Mouse (Mus musculus): ENCODE data around the gene Yjefn3. TPM values are rescaled to one million over a fixed set of nuclear protein-coding genes. Genes with fewer than 3 reads are reported as not detected.

Yjefn3 gene
- polyA plus RNA-seq, 1 experiment from 2014 or later = 8.7 TPM

- no peaks in the 10 kb centered on the region for H3K27me3 ChIP-seq (ENCODE audit: control insufficient read depth, insufficient read depth, low read length)
- peak; percentile 2; the same call in 1 of the 2 replicates for ATAC-seq (replicated peaks; ENCODE audit: extremely low read depth, insufficient read depth, low FRiP score)
- no peaks in the 10 kb centered on the region for H3K9me3 ChIP-seq (replicated peaks; ENCODE audit: control insufficient read depth, low read length)
- H3K36me3 ChIP-seq (ENCODE audit: control insufficient read depth, insufficient read depth) = no peaks in the 10 kb centered on the region; the same call in 1 of the 2 replicates
- peak overlapping the region; percentile 87 for H3K27ac ChIP-seq (ENCODE audit: low read length)
- WGBS = 14% methylated on average over 12 of the region's 12 CpGs
- peak overlapping the region; percentile 84 for H3K4me2 ChIP-seq (ENCODE audit: low read depth, low read length)
- peak overlapping the region; percentile 79 for H3K4me3 ChIP-seq (ENCODE audit: low read length)
- peak overlapping the region; percentile 82 for H3K9ac ChIP-seq (ENCODE audit: low read length)
- peaks cover 42% of the 10 kb centered on the region for H3K4me1 ChIP-seq (ENCODE audit: control insufficient read depth, insufficient read depth, low read length)
Observed at GRCm38 (mm10) chr8:69900895-69901451, 1.5 kb downstream of the Yjefn3 start.

DNA sequence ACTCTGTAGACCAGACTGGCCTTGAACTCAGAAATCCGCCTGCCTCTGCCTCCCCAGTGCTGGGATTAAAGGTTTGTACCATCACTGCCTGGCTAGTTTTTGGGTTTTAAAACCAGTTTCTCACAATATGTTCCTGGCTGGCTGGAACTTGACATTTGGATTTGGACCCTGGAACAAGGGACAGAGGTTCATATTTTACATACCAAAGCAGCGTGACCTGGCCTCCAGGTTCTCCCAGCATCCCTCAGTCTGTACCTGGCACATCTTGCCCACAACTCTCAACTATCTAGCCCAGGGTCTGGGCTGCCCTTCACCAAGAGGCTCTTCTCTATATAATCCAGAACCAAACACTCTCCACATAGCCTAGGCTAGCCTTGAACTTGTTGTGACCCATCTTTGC, 2.6 kb downstream of the Yjefn3 start:
- H3K4me3 ChIP-seq (ENCODE audit: low read length) = no peak overlapping the region

GRCm38 (mm10) chr8:69897857-69898256, 4.7 kb downstream of the Yjefn3 start:
- H3K9me3 ChIP-seq (replicated peaks; ENCODE audit: control insufficient read depth, low read length) = no peaks in the 10 kb centered on the region
- peaks cover 8% of the 10 kb centered on the region for H3K36me3 ChIP-seq (ENCODE audit: control insufficient read depth, insufficient read depth)
- H3K27ac ChIP-seq (ENCODE audit: low read length) = no peak overlapping the region
- H3K27me3 ChIP-seq (ENCODE audit: control insufficient read depth, insufficient read depth, low read length) = no peaks in the 10 kb centered on the region
- no peak overlapping the region for H3K4me3 ChIP-seq (ENCODE audit: low read length)
- 0 out of 2 replicates have a peak overlapping the region, but pooled peaks have one; percentile 19 for H3K9ac ChIP-seq (ENCODE audit: low read length)
- no peak overlapping the region for H3K4me2 ChIP-seq (ENCODE audit: low read depth, low read length)
- H3K4me1 ChIP-seq (ENCODE audit: control insufficient read depth, insufficient read depth, low read length) = peaks cover 44% of the 10 kb centered on the region
- ATAC-seq (replicated peaks; ENCODE audit: extremely low read depth, insufficient read depth, low FRiP score) = no peak
- WGBS = 78% methylated on average over 6 of the region's 6 CpGs

More for the DNA sequence above, 2.6 kb downstream of the Yjefn3 start:
- no peaks in the 10 kb centered on the region for H3K27me3 ChIP-seq (ENCODE audit: control insufficient read depth, insufficient read depth, low read length)
- H3K9me3 ChIP-seq (replicated peaks; ENCODE audit: control insufficient read depth, low read length) = no peaks in the 10 kb centered on the region
- whole genome bisulfite sequencing = 79% methylated on average over 2 of the region's 2 CpGs
- no peaks in the 10 kb centered on the region; the same call in 1 of the 2 replicates for H3K36me3 ChIP-seq (ENCODE audit: control insufficient read depth, insufficient read depth)
- no peak overlapping the region for H3K9ac ChIP-seq (ENCODE audit: low read length)
- peaks cover 46% of the 10 kb centered on the region for H3K4me1 ChIP-seq (ENCODE audit: control insufficient read depth, insufficient read depth, low read length)
- ATAC-seq (replicated peaks; ENCODE audit: extremely low read depth, insufficient read depth, low FRiP score) = no peak
- H3K4me2 ChIP-seq (ENCODE audit: low read depth, low read length) = peak overlapping the region; percentile 84
- no peak overlapping the region for H3K27ac ChIP-seq (ENCODE audit: low read length)

- WGBS = 63% methylated on average over 4 of the region's 4 CpGs
- Histone ChIP-seq H3K36me3 (ENCODE audit: control insufficient read depth, insufficient read depth) (peaks cover 8% of the 10 kb centered on the region), H3K4me1 (ENCODE audit: control insufficient read depth, insufficient read depth, low read length) (peaks cover 32% of the 10 kb centered on the region), H3K27me3 (ENCODE audit: control insufficient read depth, insufficient read depth, low read length) (no peaks in the 10 kb centered on the region), H3K4me2 (ENCODE audit: low read depth, low read length) (no peak overlapping the region), H3K9ac (ENCODE audit: low read length) (no peak overlapping the region), H3K9me3 (replicated peaks; ENCODE audit: control insufficient read depth, low read length) (no peaks in the 10 kb centered on the region), H3K4me3 (ENCODE audit: low read length) (no peak overlapping the region), H3K27ac (ENCODE audit: low read length) (no peak overlapping the region)
- ATAC-seq (replicated peaks; ENCODE audit: extremely low read depth, insufficient read depth, low FRiP score) = no peak
Observed at GRCm38 (mm10) chr8:69895772-69896451, 6.6 kb downstream of the Yjefn3 start.

GRCm38 (mm10) chr8:69894836-69895332, 7.6 kb downstream of the Yjefn3 start:
- H3K4me1 ChIP-seq (ENCODE audit: control insufficient read depth, insufficient read depth, low read length) = peaks cover 23% of the 10 kb centered on the region
- no peak overlapping the region for H3K9ac ChIP-seq (ENCODE audit: low read length)
- peaks cover 8% of the 10 kb centered on the region for H3K36me3 ChIP-seq (ENCODE audit: control insufficient read depth, insufficient read depth)
- WGBS = 59% methylated on average over 6 of the region's 6 CpGs
- H3K9me3 ChIP-seq (replicated peaks; ENCODE audit: control insufficient read depth, low read length) = no peaks in the 10 kb centered on the region
- no peak overlapping the region for H3K27ac ChIP-seq (ENCODE audit: low read length)
- no peak for ATAC-seq (replicated peaks; ENCODE audit: extremely low read depth, insufficient read depth, low FRiP score)
- no peak overlapping the region for H3K4me3 ChIP-seq (ENCODE audit: low read length)
- no peak overlapping the region for H3K4me2 ChIP-seq (ENCODE audit: low read depth, low read length)
- H3K27me3 ChIP-seq (ENCODE audit: control insufficient read depth, insufficient read depth, low read length) = peaks cover 8% of the 10 kb centered on the region

GRCm38 (mm10) chr8:69893863-69894262, 8.6 kb downstream of the Yjefn3 start:
- Histone ChIP-seq H3K27me3 (ENCODE audit: control insufficient read depth, insufficient read depth, low read length) (peaks cover 17% of the 10 kb centered on the region), H3K27ac (ENCODE audit: low read length) (no peak overlapping the region), H3K9me3 (replicated peaks; ENCODE audit: control insufficient read depth, low read length) (no peaks in the 10 kb centered on the region), H3K4me2 (ENCODE audit: low read depth, low read length) (no peak overlapping the region), H3K4me3 (ENCODE audit: low read length) (no peak overlapping the region), H3K4me1 (ENCODE audit: control insufficient read depth, insufficient read depth, low read length) (peaks cover 25% of the 10 kb centered on the region), H3K36me3 (ENCODE audit: control insufficient read depth, insufficient read depth) (peaks cover 8% of the 10 kb centered on the region), H3K9ac (ENCODE audit: low read length) (no peak overlapping the region)
- WGBS = 49% methylated on average over 17 of the region's 17 CpGs
- ATAC-seq (replicated peaks; ENCODE audit: extremely low read depth, insufficient read depth, low FRiP score) = no peak

DNA sequence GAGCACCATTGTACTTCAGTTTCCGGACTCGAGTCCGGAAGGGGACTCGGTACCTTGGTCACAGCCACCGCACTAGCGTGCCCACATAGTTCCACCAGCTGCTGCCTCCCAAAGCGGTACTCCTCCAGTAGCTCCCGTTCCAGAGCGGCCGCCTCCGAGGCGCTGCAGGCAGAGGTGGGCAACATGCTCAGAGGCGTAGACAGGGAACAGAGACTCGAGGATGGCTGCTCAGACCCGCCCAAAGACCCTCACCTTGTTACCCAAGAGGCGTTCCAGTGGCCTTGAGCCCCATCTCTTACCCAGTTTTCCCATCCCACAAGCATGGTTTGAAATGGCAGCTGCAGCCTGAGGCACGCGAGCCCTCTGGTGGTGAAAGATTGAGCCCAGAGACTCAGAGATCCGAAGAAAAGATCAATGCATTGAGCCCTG, 11.7 kb downstream of the Yjefn3 start:
- Histone ChIP-seq H3K9me3 (replicated peaks; ENCODE audit: control insufficient read depth, low read length) (no peaks in the 10 kb centered on the region), H3K4me3 (ENCODE audit: low read length) (no peak overlapping the region), H3K4me1 (ENCODE audit: control insufficient read depth, insufficient read depth, low read length) (peaks cover 31% of the 10 kb centered on the region), H3K4me2 (ENCODE audit: low read depth, low read length) (no peak overlapping the region), H3K36me3 (ENCODE audit: control insufficient read depth, insufficient read depth) (peaks cover 8% of the 10 kb centered on the region), H3K27me3 (ENCODE audit: control insufficient read depth, insufficient read depth, low read length) (peaks cover 48% of the 10 kb centered on the region), H3K9ac (ENCODE audit: low read length) (no peak overlapping the region), H3K27ac (ENCODE audit: low read length) (no peak overlapping the region)
- 43% methylated on average over 19 of the region's 19 CpGs for WGBS
- no peak for ATAC-seq (replicated peaks; ENCODE audit: extremely low read depth, insufficient read depth, low FRiP score)

- Histone ChIP-seq H3K9me3 (replicated peaks; ENCODE audit: control insufficient read depth, low read length) (no peaks in the 10 kb centered on the region), H3K4me3 (ENCODE audit: low read length) (peak overlapping the region; percentile 47), H3K36me3 (ENCODE audit: control insufficient read depth, insufficient read depth) (peaks cover 4% of the 10 kb centered on the region), H3K27me3 (ENCODE audit: control insufficient read depth, insufficient read depth, low read length) (peaks cover 67% of the 10 kb centered on the region), H3K4me1 (ENCODE audit: control insufficient read depth, insufficient read depth, low read length) (peaks cover 25% of the 10 kb centered on the region), H3K9ac (ENCODE audit: low read length) (peak overlapping the region; percentile 46), H3K4me2 (ENCODE audit: low read depth, low read length) (peak overlapping the region; percentile 61), H3K27ac (ENCODE audit: low read length) (no peak overlapping the region)
- WGBS = 5% methylated on average over 32 of the region's 32 CpGs
- ATAC-seq (replicated peaks; ENCODE audit: extremely low read depth, insufficient read depth, low FRiP score) = no peak
Observed at GRCm38 (mm10) chr8:69888902-69889301, 13.6 kb downstream of the Yjefn3 start.

- Histone ChIP-seq H3K27ac (ENCODE audit: low read length) (no peak overlapping the region), H3K4me3 (ENCODE audit: low read length) (peak overlapping the region; percentile 47), H3K4me1 (ENCODE audit: control insufficient read depth, insufficient read depth, low read length) (peaks cover 25% of the 10 kb centered on the region), H3K9me3 (replicated peaks; ENCODE audit: control insufficient read depth, low read length) (no peaks in the 10 kb centered on the region), H3K27me3 (ENCODE audit: control insufficient read depth, insufficient read depth, low read length) (peaks cover 73% of the 10 kb centered on the region), H3K36me3 (ENCODE audit: control insufficient read depth, insufficient read depth) (no peaks in the 10 kb centered on the region; the same call in 1 of the 2 replicates), H3K4me2 (ENCODE audit: low read depth, low read length) (peak overlapping the region; percentile 61), H3K9ac (ENCODE audit: low read length) (peak overlapping the region; percentile 46)
- ATAC-seq (replicated peaks; ENCODE audit: extremely low read depth, insufficient read depth, low FRiP score) = no peak
- WGBS = 6% methylated on average over 24 of the region's 24 CpGs
Observed at GRCm38 (mm10) chr8:69888244-69888866, 14.2 kb downstream of the Yjefn3 start.

All from heart, embryonic 16.5 days (tissue).